Mouse (Mus musculus): ENCODE results near the gene Oxt.

GRCm38 (mm10) chr2:130577021-130577420, 1.0 kb downstream of the Oxt start:
- TF ChIP-seq GATA1 (IDR thresholded peaks at IDR 0.05; ENCODE audit: borderline replicate concordance, low read length), result no peak
- TF ChIP-seq FLI1 (IDR thresholded peaks at IDR 0.05; ENCODE audit: low read length), result no peak
